Mouse (Mus musculus) retina, postnatal 7 days (tissue): ENCODE results near the gene Vmn2r107.

ENCODE experiments used
- DNase-seq: peaks from one replicate; pipeline ENCODE4 v3.0.0-alpha.2; 2012; ENCODE audit warnings: low read depth, low spot score

Vmn2r107 gene

DNA sequence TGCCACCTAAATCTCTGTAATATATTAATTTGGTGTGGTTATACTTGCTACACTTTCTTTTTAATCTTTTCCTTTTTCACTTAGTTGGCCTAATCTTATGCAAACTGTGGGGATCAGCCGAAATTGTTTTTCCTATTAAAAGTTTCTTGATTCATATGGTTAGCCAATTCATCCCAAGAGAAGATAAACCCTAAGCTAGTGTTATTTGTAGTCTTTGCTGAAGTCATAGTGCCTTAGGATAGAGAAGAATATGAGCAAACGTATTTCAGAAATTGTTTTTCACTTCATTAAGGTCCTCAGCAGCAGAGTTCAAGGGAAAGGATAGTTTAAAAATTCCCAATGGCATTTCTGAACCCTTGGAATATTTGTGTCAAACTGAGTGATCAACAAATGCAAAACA lies at the start of gene Vmn2r107:
Vmn2r107 (plus strand) TSS at position 301 of the 400 bp plus-strand sequence.
- DNase-seq, result no peak

DNA sequence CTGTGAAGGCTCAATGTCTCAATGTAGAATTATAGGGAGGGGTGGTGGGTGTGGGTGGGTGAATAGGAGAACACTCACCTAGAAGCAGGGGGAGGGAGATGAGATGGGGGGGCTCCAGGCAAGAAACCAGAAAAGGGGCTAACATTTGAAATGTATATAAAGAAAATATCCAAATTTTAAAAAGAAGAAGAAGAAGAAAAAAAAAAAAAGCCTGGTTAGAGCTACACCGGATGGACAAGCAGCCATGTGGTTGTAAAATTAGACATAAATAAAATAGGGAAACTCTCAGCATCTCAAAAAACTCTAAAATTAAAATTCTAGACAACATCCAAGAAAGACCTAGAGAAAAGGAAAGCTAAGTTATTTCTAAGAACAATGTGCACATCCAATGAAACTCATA lies 39.3 kb upstream of the Vmn2r107 start:
- no peak for DNase-seq

DNA sequence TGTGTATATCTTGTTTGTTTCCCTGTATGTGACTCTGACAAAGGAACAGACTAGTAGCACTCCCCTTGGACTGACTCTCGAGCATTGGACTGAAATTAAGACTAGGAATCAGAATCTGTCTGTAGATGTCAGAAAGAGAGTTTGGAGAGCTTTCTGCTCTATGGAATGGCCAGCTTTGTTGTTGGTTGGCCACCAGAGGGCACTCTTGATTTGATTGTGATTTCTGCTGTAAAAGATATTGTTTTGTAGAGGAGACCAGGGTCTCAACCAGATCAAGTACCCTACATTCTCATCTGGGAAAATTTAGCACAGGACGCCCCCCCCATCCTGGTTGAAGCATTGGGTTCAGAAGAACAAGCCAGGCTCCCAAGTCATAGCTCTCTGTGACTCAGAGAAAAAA lies 54.1 kb downstream of the Vmn2r107 start:
- no peak for DNase-seq

DNA sequence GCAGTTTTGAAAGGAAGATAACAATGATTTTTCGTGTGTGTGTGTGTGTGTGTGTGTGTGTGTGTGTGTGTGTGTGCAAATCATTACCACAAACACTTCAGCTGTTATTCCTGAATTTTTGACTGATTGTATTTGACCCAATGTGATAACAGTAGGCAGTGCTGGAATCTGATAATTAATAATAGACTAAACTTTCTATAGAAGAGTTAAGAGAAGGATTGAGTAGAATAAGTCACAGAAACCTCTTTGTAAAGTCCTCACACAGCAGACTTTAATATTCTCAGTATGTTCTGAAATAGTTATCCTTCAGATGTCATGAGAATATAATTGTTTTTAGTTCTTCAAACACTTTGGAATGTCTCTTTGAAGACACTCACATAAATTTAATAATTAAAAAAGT lies 68.8 kb downstream of the Vmn2r107 start, which contains the start of gene Vmn1r224:
Vmn1r224 (plus strand) TSS at position 301 of the 400 bp plus-strand sequence.
- DNase-seq, result no peak
